Mouse (Mus musculus): Measurements from ENCODE around the gene Gm45261. TPM values are rescaled to one million over a fixed set of nuclear protein-coding genes. Genes with fewer than 3 reads are reported as not detected.

Gm45261 gene
- polyA plus RNA-seq (2014; fragmentation: Illumina TruSeq; extraction: RNeasy Lipid Tissue Mini Kit (QIAGEN cat#74804); ENCODE audit: low replicate concordance): not detected

DNA sequence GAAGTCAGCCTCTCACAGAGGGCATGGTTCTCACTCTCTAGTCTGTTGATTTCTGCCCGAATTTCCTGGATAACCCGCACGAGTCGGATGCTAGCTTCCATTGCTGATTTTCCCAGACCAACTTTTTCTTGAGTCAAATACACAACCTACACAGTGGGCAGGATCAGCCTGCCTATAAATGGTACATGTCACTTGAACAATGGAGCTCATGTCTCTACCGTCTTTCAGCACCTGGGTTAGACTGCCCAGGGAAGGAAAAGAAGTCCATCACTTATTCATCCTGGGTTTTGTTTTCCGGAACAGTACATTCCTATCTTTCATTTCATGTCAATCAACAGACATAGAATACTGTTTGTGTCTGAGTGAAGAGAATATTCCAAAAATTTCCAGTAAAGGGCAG lies at the start of gene Gm45261:
Gm45261 (minus strand) TSS at position 101 of the 400 bp plus-strand sequence.

Other genes with a start within 250 kb of the Gm45261 start
- 0.30 TPM for gene Fam124b, start 243.0 kb downstream of the Gm45261 start, polyA plus RNA-seq (2014; fragmentation: Illumina TruSeq; extraction: RNeasy Lipid Tissue Mini Kit (QIAGEN cat#74804); ENCODE audit: low replicate concordance)
- 497 TPM for gene Cul3, start 121.0 kb downstream of the Gm45261 start, polyA plus RNA-seq (2014; fragmentation: Illumina TruSeq; extraction: RNeasy Lipid Tissue Mini Kit (QIAGEN cat#74804); ENCODE audit: low replicate concordance)